Mouse (Mus musculus) testis, adult 2 months (tissue): ENCODE measurements around the gene Dirc2.

Experiments
- CTCF ChIP-seq: fragments of 200-500 bp; IDR thresholded peaks from 2 replicates; pipeline ENCODE4 v1.5.1; 2012; ENCODE audit warnings: low read depth, mild to moderate bottlenecking, inconsistent platforms, low read length, moderate library complexity; ENCODE audit not compliant: control insufficient read depth, insufficient read depth, insufficient replicate concordance
- POLR2A ChIP-seq: fragments of 200-500 bp; IDR thresholded peaks from 2 replicates; pipeline ENCODE4 v1.6.1; 2012; ENCODE audit warnings: low read depth, mild to moderate bottlenecking, inconsistent platforms, low read length, moderate library complexity; ENCODE audit not compliant: control insufficient read depth

DNA sequence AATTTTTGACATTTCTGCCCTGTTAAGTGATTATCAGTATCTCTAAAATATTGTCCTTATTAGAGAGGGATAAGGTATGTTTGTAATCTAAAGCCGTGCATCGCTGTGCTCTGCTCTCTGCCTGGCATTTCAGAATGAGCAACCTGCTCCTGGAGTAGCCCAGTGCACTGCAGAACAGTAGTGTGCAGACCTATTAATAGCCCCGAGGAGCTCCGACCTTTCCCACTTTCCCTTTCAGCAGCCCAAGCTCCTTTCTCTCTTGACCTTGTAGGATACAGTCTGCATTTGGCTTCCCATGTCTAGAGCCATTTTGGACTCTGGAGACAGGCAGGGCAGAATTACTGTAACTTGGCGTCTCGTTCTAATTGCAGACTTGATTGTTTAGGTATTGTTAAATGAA lies 19.2 kb upstream of the Dirc2 start:
- TF ChIP-seq CTCF = no peak
- no peak for TF ChIP-seq POLR2A
